Mouse (Mus musculus): ENCODE results near the gene Rpl41.

Gene Rpl41

DNA sequence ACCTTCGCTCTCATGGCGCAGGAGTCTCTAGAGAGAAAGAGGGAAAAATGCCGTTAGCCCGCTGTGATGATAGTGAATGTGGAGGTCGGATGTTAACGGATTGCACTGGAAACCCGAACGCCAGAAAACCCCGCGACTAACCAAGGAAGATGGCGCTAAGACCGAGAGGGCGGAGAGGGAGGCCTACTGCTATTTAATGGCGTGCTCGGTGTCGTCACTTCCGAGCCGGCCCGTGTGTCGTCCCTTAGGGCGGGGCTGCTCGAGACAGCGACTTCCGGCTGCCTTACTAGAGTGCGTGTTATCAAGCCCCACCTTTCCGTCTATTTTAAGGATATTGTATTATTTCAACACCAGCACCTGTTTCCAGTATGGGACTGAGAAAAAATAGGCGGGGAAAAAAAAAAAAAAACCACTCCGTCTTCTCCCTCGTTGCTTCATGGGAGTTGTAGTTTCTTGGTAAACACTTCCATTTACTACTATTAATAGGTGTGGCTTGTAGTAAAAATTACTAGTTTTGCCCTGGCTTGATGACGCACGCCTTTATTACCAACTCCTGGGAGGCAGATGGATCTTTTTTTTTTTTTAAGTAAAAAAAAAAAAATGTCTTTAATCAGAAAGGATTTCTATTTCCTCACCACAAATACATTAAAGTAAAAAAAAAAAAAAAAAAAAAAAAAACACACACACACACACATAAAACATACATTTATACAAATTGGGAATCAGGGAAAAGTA lies at the start of gene Rpl41:
Rpl41 (minus strand) TSS at position 359 of the 735 bp plus-strand sequence.
- DNase-seq (ENCODE audit: low spot score in 2 of 2), result peak; percentile 73 to 82

DNA sequence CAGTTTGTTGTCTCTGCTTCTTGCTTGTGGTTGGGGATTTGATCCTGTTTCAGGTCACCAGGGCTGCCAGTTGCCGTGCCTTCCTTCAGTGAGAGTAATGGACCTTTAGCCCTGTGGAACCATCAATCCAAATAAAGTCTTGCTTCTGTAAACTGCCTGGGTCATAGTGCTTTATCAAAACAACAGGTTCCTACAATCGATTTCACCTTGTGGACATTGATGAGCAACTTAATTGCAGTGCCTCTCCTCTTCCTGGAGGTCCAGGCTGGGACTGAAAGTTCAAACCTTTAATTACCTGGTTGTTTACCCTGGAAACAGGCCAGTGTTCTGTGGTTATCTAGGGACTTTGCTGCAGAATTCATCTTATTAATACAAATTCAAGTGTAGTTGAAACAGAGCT lies 49.4 kb upstream of the Rpl41 start:
- no peak for DNase-seq (ENCODE audit: low spot score in 2 of 2)

DNA sequence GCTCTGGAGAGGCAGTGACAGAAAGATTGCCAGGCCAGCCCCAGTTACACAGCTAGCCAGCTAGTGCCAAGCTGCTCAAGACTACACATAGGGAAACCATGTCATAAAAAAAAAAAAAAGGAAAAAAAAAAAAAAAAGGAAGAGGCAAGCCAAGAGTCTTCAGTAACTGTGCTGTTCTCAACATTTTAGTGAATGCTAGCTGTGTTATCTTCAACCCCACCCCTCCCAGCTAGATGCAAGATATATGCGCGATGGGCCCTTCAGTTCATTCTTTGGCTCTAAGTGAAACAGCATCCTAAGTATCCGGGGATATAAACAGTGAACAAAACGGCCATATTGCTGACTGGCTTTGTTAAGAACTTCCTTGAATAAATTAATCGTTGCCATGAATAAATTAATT lies 43.7 kb upstream of the Rpl41 start:
- DNase-seq (ENCODE audit: low spot score in 2 of 2), result no peak

DNA sequence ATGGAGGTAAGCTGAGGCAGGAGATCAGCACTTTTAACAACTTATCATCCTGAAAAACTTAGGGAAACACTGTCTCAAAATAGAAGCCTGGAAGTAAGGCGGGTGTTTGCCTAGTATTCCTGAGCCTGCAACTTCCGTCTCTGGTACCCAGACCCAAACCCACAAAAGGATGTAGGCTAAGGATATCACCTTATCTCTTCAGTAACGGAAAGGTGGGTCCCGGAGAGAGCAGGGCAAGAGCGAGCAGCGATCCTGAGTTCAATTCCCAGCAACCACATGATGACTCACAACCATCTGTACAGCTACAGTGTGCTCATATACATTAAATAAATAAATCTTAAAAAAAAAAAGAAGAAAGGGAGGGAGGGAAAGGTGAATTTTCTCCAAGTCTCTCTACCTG lies 42.3 kb upstream of the Rpl41 start:
- DNase-seq (ENCODE audit: low spot score in 2 of 2), result no peak

DNA sequence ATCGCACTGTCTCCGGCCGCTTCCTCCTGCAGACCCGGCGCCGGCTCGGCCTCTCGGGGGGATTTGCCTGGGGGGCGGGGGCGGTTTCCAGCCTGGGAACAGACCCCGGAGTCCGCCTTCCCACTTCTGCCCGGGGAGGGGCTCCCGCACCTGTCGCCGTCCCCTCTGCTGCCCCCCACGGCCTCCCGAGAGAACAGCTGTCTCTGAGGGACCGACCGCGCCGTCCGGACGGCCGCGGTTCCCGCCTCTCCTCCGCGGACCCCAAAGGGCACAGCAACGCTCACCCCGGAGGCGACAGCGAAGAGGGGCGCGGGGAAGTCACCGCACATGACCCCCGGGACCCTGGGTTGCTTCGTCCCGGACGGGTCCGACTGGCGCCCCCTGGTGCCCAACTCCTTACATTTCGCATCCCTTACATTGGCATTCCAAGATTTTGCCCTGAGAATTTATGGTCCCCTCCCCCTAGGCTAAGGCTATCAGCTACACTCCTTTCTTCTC lies 41.1 kb upstream of the Rpl41 start:
- DNase-seq (ENCODE audit: low spot score in 2 of 2), result no peak

DNA sequence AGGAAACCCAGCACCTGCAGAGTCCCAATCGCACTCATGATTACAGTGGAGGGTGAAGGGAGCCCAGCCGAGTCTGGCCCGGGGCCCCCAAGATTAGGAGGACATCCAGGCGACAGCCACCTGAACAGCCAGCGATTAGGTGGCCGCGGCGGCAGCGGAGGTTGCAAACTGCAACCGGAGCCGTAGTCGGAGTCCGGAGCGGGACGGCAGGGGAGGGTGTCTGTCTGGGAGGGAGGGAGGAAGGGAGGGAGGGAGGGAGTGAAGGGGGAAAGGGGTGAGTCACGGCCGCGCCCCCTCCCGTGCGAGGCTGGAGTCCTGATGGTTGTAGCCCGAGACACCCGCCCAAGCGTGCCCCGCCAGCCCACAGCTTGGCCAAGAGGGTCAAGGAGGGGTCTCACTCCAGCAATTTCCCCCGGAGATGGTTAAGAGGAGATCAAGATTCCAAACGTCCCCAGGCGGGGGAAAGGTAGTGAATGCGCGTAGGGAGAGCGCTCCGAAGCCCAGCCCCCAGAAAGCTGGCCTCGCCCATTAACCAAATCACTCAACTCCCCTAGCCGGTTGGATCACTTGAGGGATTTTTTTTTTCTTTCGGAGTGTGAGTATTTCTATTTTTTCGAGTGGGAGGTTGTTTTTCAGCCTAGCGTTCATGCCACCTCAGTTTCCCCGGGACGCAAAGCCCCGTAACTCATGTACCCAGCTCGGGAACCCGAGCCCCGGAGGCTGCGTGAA lies 40.5 kb upstream of the Rpl41 start, which contains the start of gene Erbb3:
Erbb3 (minus strand) TSS at position 189 of the 729 bp plus-strand sequence.
- DNase-seq (ENCODE audit: low spot score in 2 of 2), result no peak

DNA sequence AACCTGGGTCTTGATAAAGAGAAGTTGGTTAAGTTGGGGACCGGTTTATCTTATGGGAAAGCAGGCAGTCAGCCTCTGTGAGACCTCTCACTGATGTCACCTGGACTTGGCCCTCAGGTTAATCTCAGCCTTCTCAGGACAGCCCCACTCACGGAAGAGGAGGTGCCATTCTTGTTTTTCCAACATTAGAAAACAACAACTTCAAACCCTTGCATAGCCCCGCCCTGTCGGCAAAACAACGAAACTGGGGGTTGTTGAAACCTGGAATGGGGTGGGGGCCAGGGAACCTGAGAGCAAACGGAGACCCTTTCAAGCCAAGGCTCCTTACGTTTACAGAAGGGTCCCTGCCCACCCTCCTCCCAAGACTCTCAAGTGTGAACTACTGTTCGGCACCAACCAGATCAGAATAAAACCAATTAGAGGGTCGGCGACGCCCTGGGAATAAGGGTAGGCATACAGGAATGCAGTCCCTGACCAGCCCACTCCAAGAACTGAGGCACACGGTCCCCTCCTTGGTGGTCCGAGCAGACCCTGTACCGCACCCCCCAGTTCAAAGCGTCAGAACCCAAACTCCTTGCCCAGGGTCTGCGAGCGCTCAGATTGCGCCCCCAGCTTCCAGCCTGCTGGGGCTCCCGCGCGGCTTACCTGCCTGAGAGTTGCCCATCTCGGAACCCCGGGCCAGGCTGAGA lies 39.8 kb upstream of the Rpl41 start:
- no peak for DNase-seq (ENCODE audit: low spot score in 2 of 2)

DNA sequence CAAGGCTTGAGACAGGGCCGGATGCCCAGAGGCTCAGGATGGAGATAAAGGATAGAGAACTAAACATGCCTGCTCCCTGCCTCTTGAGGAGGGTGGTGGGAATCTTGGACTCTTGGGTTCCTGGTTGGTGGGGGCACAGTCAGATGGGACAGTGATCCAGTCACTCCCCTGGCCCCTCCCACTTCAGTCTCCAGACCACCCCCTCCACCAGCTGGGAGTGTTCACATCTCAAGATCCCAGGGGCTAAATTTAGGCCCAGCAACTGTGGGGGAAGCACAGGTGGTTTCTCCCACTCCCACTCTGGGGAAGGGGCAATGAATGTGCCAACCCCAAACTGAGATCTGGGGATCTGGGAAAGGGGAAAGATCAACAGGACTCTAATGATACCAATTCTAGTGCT lies 39.0 kb upstream of the Rpl41 start:
- no peak for DNase-seq (ENCODE audit: low spot score in 2 of 2)

DNA sequence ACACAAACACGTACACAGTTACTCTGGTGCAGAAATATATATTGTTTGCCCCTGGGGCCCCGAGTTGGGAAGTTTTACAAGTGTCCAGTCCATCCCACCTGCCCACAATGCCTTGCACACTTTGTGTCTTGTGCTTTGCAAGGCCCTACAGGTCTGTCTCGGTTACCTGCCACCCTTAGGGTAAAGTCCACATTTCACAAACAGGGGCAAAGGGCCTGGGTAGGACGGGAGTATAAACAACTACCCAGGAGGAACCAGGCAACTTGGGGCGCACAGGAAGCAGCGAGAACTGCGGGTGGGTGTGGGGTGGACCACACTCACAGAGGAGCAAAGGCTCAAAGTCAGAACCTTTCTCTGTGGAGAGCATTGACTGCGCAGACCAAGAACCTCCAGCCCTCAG lies 38.6 kb upstream of the Rpl41 start:
- no peak for DNase-seq (ENCODE audit: low spot score in 2 of 2)

DNA sequence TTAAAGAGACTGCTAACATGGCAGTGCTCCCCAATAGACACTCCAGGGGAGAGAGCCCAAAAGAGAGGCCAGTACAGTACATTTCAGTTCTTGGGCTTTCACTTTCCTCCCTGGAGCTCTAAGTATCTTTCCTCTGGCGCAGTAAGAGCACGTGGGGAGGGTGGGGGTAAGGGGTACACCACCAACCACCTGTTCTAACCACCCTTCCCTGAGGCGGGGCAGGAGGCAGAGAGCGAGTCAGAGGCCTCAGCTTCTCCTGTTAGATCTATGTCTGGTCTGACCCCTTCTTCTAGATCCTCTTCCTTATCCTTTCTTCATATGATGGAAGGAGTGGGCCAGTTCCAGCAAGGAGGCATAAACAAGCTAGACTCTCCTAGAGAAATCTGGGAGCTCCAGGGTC lies 38.0 kb upstream of the Rpl41 start:
- DNase-seq (ENCODE audit: low spot score in 2 of 2), result no peak

DNA sequence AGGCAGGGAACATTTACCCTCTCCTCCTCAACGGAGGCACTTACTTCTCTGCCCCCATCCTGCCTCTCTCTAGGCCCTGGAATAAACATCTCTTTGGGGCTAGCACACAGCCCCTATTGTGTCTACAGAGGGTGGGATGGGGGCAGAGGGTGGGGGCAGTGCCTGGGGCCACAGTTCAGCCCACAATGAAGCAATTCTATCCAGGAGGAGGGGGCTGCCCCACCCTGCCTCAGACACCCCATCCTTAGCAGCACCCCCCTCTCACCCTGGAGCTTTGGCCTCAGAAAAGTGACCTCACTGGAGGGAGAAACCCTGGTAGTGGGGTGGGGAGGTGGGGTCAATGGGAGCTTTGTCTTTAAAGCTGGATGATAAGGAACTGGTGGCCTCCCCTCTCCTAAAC lies 37.4 kb upstream of the Rpl41 start:
- no peak for DNase-seq (ENCODE audit: low spot score in 2 of 2)

DNA sequence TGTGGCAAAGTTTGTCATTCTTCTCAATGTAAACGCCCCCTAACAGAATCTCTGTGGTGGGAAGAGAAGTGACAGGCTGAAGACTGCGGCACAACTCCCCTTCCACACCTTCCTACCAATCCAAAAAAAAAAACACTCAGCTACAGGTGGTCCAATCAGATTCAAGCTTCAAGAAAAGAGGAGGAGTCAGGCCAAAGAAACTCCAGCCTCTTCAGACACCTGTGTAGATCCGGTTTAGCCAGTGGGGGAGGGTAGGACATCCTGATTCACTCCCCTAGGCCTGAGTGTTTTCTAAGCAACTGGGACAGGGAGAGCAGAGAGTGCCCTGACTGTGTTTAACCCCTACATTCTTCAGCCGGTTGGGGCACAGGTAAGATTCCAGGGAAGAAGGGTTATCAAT lies 35.3 kb upstream of the Rpl41 start:
- DNase-seq (ENCODE audit: low spot score in 2 of 2), result no peak

DNA sequence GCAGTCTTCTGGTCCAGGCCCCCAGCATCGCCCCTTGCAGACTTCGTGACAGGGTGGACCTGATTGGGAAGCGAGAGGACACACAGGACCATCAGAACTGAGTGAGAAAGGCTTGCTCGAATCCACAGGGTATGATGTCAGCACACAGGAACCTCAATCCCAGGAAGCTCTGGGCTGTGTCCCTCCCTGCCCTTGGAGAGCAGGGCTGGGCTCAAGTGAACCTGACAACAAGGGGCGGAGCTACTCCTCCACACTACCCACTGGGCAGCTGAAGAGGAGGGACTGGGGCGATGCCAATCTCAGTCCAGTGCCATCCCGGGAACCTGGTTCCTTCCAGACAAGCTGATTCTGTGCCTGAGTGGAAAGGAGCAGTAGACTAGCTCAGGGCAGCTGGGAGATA lies 34.5 kb upstream of the Rpl41 start:
- no peak for DNase-seq (ENCODE audit: low spot score in 2 of 2)

DNA sequence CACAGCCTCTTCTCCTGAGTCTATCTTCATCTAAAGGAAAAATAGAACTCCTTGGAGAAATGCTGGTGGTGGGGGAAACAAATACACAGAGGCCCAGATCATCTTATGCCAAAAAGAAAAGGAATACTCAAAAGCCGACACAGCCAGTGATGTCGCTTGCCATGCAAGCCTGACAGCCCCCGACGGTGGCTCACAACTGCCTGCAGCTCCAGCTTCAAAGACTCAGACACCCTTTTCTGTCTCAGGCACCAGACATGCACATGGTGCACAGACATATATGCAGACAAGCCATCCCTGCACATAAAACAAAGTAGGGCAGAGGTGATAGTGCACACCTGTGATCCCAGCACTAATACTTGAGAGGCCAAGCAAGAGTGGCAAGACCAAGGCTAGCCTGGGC lies 30.6 kb upstream of the Rpl41 start:
- no peak for DNase-seq (ENCODE audit: low spot score in 2 of 2)

DNA sequence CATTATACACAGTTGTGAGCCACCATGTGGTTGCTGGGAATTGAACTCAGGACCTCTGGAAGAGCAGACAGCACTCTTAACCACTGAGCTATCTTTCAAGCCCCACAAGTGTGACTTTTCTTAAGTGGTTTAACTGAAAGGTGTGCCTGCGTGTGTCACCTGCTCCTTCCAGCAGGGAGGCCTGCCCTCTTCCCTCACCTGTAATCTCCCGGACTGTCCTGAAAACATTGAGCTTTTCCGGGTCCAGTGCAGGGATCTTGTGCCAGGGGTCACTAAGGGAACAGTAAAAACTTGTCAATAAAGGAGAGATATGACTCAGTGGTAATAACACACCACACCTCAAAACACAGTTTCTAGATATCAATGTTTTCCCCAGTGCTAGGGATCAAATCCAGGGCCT lies 30.2 kb upstream of the Rpl41 start:
- no peak for DNase-seq (ENCODE audit: low spot score in 2 of 2)

DNA sequence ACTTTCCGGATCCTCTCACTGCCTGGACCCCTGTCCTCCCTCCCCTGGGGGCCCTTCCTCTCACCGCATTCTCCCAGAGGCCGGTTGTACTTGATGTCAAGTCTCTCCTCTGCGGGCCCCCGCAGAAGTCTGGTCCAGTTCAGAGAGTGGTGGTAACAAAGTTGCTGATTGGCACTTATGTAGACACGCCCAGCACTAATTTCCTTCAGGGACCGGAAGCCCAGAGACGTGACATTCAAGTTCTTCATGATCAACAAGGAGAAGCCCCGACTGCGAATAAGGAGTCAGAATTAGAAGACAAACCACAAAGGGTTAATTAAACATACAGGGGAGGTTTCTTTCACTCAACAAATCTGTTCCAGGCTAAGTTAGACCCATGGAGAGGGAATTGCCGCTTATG lies 29.2 kb upstream of the Rpl41 start:
- no peak for DNase-seq (ENCODE audit: low spot score in 2 of 2)

DNA sequence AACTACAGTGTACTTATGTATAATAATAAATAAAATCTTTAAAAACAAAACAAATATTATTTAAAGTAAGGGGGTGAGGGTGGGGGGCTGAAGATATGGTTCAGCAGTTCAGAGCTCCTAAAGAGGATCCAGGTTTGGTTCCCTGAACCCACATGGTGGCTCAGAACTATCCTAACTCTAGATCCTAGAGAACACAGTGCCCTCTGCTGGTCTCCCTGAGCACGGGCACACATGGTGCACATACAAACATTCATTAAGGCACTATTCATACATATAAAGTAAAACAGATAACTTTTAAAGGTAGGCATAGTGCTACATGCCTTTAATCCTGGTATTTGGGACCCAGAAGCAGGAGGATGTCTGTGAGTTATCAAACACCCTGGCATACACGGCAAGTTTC lies 26.0 kb upstream of the Rpl41 start:
- DNase-seq (ENCODE audit: low spot score in 2 of 2), result no peak

DNA sequence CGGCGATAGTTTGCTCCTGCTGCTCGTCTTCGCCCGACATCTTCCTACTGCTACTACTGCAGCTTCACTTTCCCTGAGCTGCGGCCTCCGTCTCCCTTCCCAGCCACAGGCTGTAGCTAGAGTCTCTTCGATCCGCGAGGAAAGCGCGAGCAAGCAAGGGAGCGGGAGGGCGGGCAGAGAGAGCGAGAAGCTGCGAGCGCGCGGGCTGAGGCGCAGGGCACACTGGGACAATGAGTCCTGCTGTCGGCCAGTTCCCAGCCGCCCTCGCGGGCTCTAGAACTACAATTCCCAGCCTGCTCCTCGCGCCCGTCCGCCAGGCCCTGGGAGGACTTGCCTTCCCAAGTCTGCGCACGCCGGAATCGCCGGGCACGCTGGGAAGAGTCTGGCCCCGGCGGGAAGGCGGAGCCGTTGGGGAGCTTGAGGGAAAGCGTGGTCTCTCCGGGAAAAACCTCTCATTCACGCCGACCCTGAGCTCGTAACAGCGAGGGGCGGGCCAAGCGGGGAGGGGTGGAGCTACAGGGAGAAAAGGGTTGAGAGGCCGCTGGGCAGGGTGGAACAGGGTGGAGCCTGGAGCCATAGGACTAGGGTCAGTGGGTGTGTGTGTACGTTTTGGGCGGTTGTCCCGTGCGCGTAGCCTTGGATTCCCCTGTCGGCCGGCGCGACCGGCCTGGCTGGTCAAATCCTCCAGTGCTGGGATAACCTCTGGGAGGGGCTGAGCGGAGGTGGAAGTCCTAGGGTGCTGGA lies 16.9 kb upstream of the Rpl41 start, which contains the start of gene Pa2g4:
Pa2g4 (minus strand) TSS at position 200 of the 744 bp plus-strand sequence.
- DNase-seq (ENCODE audit: low spot score in 2 of 2), result peak; percentile 94 to 98

DNA sequence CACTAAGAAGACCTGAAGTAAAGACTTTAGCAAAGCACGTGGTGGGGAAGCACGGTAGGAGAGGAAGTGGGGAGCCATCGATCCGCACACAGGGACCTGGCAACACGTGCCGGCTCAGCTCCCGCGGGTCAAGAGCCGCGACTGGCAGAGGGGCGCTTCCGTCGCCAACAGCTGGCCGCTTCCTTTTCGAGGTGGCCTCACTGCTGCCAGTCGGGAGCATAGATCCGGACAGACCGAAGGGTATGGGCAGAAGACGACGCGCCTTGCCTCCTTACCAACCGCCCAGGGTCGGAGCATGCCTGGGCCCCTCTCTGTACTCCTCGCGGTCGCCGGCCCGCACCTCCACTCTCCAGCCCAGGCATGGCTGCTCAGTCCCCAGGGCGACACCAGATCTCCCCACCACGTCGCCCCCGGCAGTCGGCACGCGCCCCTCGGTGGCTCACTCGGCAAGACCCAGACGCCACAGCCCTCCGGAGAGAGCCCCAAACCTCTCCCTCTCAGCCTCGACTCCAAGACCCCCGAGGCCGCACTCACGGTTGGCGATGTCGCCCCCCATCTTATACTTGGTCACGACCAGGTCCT lies 16.2 kb upstream of the Rpl41 start:
- DNase-seq (ENCODE audit: low spot score in 2 of 2), result no peak

DNA sequence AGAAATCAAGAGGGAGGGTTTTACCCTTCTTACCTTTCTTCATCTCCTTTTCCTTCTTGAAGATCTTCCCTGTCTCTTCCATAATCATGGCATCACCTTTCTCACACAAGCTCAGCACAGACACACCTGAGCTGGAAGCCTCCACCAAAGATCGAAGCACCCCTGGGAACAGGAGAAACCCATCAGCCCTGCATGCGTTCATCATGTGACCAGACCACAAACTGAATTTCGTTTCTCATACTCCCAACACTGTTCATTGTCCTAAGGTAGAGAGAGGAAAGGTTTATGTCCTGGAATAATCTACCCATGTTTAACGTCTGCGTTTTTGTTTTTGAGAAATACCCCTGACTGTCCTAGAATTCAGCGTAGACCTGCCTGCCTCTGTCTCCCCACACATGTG lies 14.4 kb upstream of the Rpl41 start:
- no peak for DNase-seq (ENCODE audit: low spot score in 2 of 2)

DNA sequence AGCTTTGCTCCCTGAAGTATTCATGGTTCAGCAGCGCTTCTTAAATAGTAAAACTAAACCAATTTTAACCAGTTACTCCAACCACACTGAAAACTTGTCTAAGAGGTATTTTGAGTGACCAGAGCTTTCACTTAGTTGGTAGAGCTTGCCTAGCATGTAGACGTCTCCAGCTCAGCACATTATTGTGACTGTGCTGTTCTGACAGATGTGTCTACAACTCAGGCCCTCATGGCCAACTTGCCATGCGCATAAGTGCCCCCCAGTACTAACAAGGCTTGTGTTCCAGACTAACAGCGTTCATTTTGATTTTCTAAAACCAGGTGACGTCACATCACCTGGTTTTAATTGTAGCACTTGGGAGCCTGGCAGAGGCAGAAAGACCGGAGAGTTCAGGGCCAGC lies 7.9 kb upstream of the Rpl41 start:
- DNase-seq (ENCODE audit: low spot score in 2 of 2), result no peak

DNA sequence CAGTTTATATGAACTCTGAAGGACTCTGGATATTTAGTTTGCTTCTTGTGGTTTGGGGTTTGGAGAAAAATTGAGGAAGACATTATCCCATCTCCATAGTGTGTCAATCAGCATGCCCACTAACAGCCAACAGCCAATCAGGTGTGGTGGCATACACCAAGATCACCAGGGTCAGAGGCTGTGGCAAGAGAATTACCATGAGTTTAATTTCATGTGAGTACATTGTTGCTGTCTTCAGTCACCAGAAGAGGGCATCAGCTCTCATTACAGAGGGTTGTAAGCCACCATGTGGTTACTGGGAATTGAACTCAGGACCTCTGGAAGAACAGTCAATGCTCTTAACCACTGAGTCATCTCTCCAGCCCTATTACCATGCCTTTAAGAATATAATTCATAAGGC lies 7.2 kb upstream of the Rpl41 start:
- no peak for DNase-seq (ENCODE audit: low spot score in 2 of 2)

All from frontal cortex, postnatal 25 days (tissue).